Mouse (Mus musculus) MEL (cell line): ENCODE results near the gene Prss41. TPM values are rescaled to one million over a fixed set of nuclear protein-coding genes. Genes with fewer than 3 reads are reported as not detected.

Experiments used
- DNase-seq: peaks from one replicate; pipeline ENCODE4 v3.0.0; 2011; ENCODE audit warnings: low read depth, low spot score
- H3K27ac ChIP-seq: 2 replicates; pipeline ENCODE4 v1.5.1; 2012; ENCODE audit warnings: low read depth, mild to moderate bottlenecking, control low read depth, low read length, moderate library complexity; ENCODE audit not compliant: control insufficient read depth
- H3K27me3 ChIP-seq, 2 experiments: fragments of 150-350 bp in 1 of 2; sonication (generic) in 1 of 2; 2 replicates each; pipeline ENCODE4 v1.6.1; 2012; ENCODE audit warnings: low read length in 2 of 2, mild to moderate bottlenecking in 2 of 2, improper control_type of control experiment in 1 of 2, moderate library complexity in 1 of 2; ENCODE audit not compliant: insufficient read depth in 2 of 2, control insufficient read depth in 1 of 2
- H3K36me3 ChIP-seq, 2 experiments: 2 replicates each; pipeline ENCODE4 v1.6.1; 2012 to 2014; ENCODE audit warnings: low read length in 2 of 2, improper control_type of control experiment in 1 of 2, inconsistent platforms in 1 of 2, mild to moderate bottlenecking in 1 of 2; ENCODE audit not compliant: insufficient read depth in 2 of 2, control insufficient read depth in 1 of 2
- H3K4me1 ChIP-seq, 2 experiments: fragments of 150-350 bp in 1 of 2; sonication (generic) in 1 of 2; 2 replicates each; pipeline ENCODE4 v1.6.1; 2012; ENCODE audit warnings: low read length in 2 of 2, improper control_type of control experiment in 1 of 2, mild to moderate bottlenecking in 1 of 2; ENCODE audit not compliant: insufficient read depth in 2 of 2, control insufficient read depth in 1 of 2
- H3K4me3 ChIP-seq, 2 experiments: fragments of 150-350 bp in 1 of 2; sonication (generic) in 1 of 2; 2 replicates each; pipeline ENCODE4 v1.5.1; 2012; ENCODE audit warnings: low read depth in 2 of 2, low read length in 2 of 2, mild to moderate bottlenecking in 2 of 2, moderate library complexity in 2 of 2, control low read depth in 1 of 2, improper control_type of control experiment in 1 of 2; ENCODE audit not compliant: control insufficient read depth in 1 of 2, insufficient read depth in 1 of 2
- H3K79me2 ChIP-seq: 2 replicates; pipeline ENCODE4 v1.6.1; 2012; ENCODE audit warnings: mild to moderate bottlenecking, low read length, moderate library complexity; ENCODE audit not compliant: control insufficient read depth, poor library complexity, insufficient read depth
- H3K9ac ChIP-seq: 2 replicates; pipeline ENCODE4 v1.6.1; 2012; ENCODE audit warnings: low read depth, mild to moderate bottlenecking, control low read depth, low read length, moderate library complexity; ENCODE audit not compliant: control insufficient read depth, poor library complexity, severe bottlenecking
- H3K9me3 ChIP-seq: fragments of 150-350 bp; sonication (generic); replicated peaks from 2 replicates; pipeline ENCODE4 v1.6.1; 2012; ENCODE audit warnings: mild to moderate bottlenecking, low read length, improper control_type of control experiment, moderate library complexity; ENCODE audit not compliant: insufficient read depth
- BHLHE40 ChIP-seq: IDR thresholded peaks from 2 replicates; pipeline ENCODE4 v1.6.1; 2012; ENCODE audit warnings: low read depth, mild to moderate bottlenecking, inconsistent platforms, low read length, improper control_type of control experiment, borderline replicate concordance
- CHD2 ChIP-seq: IDR thresholded peaks from 2 replicates; pipeline ENCODE4 v1.6.1; 2011; ENCODE audit warnings: low read length, improper control_type of control experiment
- CTCF ChIP-seq, 3 experiments: IDR thresholded peaks in 2 of 3; conservative IDR thresholded peaks in 1 of 3; 2 replicates each; pipeline ENCODE4 v1.5.1; 2011 to 2012; ENCODE audit warnings: low read length in 3 of 3, low read depth in 2 of 3, mild to moderate bottlenecking in 2 of 3, improper control_type of control experiment in 1 of 3, inconsistent platforms in 1 of 3, mixed read lengths in 1 of 3, moderate library complexity in 1 of 3; ENCODE audit not compliant: control insufficient read depth in 1 of 3, insufficient read depth in 1 of 3, poor library complexity in 1 of 3, severe bottlenecking in 1 of 3
- ELF1 ChIP-seq: IDR thresholded peaks from 2 replicates; pipeline ENCODE4 v1.6.1; 2014; ENCODE audit warnings: low read depth, mild to moderate bottlenecking, inconsistent platforms, low read length, improper control_type of control experiment, moderate library complexity
- ETS1 ChIP-seq: IDR thresholded peaks from 2 replicates; pipeline ENCODE4 v1.6.1; 2012; ENCODE audit warnings: low read depth, mild to moderate bottlenecking, inconsistent platforms, low read length, improper control_type of control experiment, moderate library complexity
- GABPA ChIP-seq: IDR thresholded peaks from 2 replicates; pipeline ENCODE4 v1.6.1; 2012; ENCODE audit warnings: low read depth, mild to moderate bottlenecking, inconsistent platforms, low read length, improper control_type of control experiment, moderate library complexity
- GATA1 ChIP-seq: IDR thresholded peaks from 2 replicates; pipeline ENCODE4 v1.6.1; 2011; ENCODE audit warnings: low read depth, low read length, improper control_type of control experiment
- HCFC1 ChIP-seq: IDR thresholded peaks from 2 replicates; pipeline ENCODE4 v1.6.1; 2012; ENCODE audit warnings: low read depth, mild to moderate bottlenecking, inconsistent platforms, low read length, improper control_type of control experiment, moderate library complexity
- JUND ChIP-seq: IDR thresholded peaks from 2 replicates; pipeline ENCODE4 v1.6.1; 2011; ENCODE audit warnings: low read depth, mild to moderate bottlenecking, improper control_type of control experiment, low read length
- KAT2A ChIP-seq: conservative IDR thresholded peaks from 2 replicates; pipeline ENCODE4 v1.6.1; 2012; ENCODE audit warnings: low read depth, low read length, improper control_type of control experiment, inconsistent platforms
- MAFK ChIP-seq: IDR thresholded peaks from 2 replicates; pipeline ENCODE4 v1.6.1; 2011; ENCODE audit warnings: low read depth, mild to moderate bottlenecking, low read length, improper control_type of control experiment, borderline replicate concordance
- MAX ChIP-seq: IDR thresholded peaks from 2 replicates; pipeline ENCODE4 v1.6.1; 2011; ENCODE audit warnings: low read length, improper control_type of control experiment
- MAZ ChIP-seq: IDR thresholded peaks from 2 replicates; pipeline ENCODE4 v1.6.1; 2012; ENCODE audit warnings: low read depth, mild to moderate bottlenecking, inconsistent platforms, low read length, improper control_type of control experiment
- MEF2A ChIP-seq: IDR thresholded peaks from 2 replicates; pipeline ENCODE4 v1.6.1; 2014; ENCODE audit warnings: low read depth, mild to moderate bottlenecking, inconsistent platforms, low read length, improper control_type of control experiment; ENCODE audit not compliant: poor library complexity, insufficient replicate concordance, severe bottlenecking; ENCODE audit errors: extremely low read depth
- MXI1 ChIP-seq: IDR thresholded peaks from 2 replicates; pipeline ENCODE4 v1.6.1; 2011; ENCODE audit warnings: mild to moderate bottlenecking, low read depth, low read length, improper control_type of control experiment
- MYB ChIP-seq: IDR thresholded peaks from 2 replicates; pipeline ENCODE4 v1.6.1; 2011; ENCODE audit warnings: mild to moderate bottlenecking, low read depth, low read length, improper control_type of control experiment
- MYC ChIP-seq: IDR thresholded peaks from 2 replicates; pipeline ENCODE4 v1.6.1; 2011; ENCODE audit warnings: low read depth, mild to moderate bottlenecking, low read length, improper control_type of control experiment, moderate library complexity
- NELFE ChIP-seq: IDR thresholded peaks from 2 replicates; pipeline ENCODE4 v1.6.1; 2011; ENCODE audit warnings: low read depth, low read length, improper control_type of control experiment
- NRF1 ChIP-seq: IDR thresholded peaks from 2 replicates; pipeline ENCODE4 v1.6.1; 2014; ENCODE audit warnings: low read depth, mild to moderate bottlenecking, inconsistent platforms, low read length, improper control_type of control experiment, moderate library complexity; ENCODE audit not compliant: poor library complexity, insufficient read depth, severe bottlenecking
- POLR2A ChIP-seq, 2 experiments: IDR thresholded peaks; 2 replicates each; pipeline ENCODE4 v1.6.1; 2011 to 2012; ENCODE audit warnings: low read length in 2 of 2, mild to moderate bottlenecking in 2 of 2, control low read depth in 1 of 2, improper control_type of control experiment in 1 of 2, low read depth in 1 of 2, moderate library complexity in 1 of 2; ENCODE audit not compliant: control insufficient read depth in 1 of 2, insufficient read depth in 1 of 2, poor library complexity in 1 of 2
- POLR2AphosphoS2 ChIP-seq: IDR thresholded peaks from 2 replicates; pipeline ENCODE4 v1.6.1; 2011; ENCODE audit warnings: low read length, improper control_type of control experiment
- POLR2AphosphoS5 ChIP-seq: IDR thresholded peaks from 2 replicates; pipeline ENCODE4 v1.6.1; 2012; ENCODE audit warnings: low read depth, borderline replicate concordance, mild to moderate bottlenecking, inconsistent platforms, low read length, moderate library complexity, mixed read lengths
- RAD21 ChIP-seq: IDR thresholded peaks from 2 replicates; pipeline ENCODE4 v1.6.1; 2011; ENCODE audit warnings: mild to moderate bottlenecking, low read depth, low read length, improper control_type of control experiment
- RCOR1 ChIP-seq: IDR thresholded peaks from 2 replicates; pipeline ENCODE4 v1.6.1; 2012; ENCODE audit warnings: low read depth, mild to moderate bottlenecking, inconsistent platforms, low read length, improper control_type of control experiment
- SIN3A ChIP-seq: IDR thresholded peaks from 2 replicates; pipeline ENCODE4 v1.6.1; 2012; ENCODE audit warnings: low read length, improper control_type of control experiment, inconsistent platforms
- SMC3 ChIP-seq: IDR thresholded peaks from 2 replicates; pipeline ENCODE4 v1.6.1; 2011; ENCODE audit warnings: low read depth, low read length, improper control_type of control experiment
- TAL1 ChIP-seq: IDR thresholded peaks from 2 replicates; pipeline ENCODE4 v1.6.1; 2012; ENCODE audit warnings: mild to moderate bottlenecking, inconsistent platforms, low read length, moderate library complexity, mixed read lengths
- TBP ChIP-seq: IDR thresholded peaks from 2 replicates; pipeline ENCODE4 v1.8.0; 2011; ENCODE audit warnings: low read depth, low read length, improper control_type of control experiment
- TCF12 ChIP-seq: IDR thresholded peaks from 2 replicates; pipeline ENCODE4 v1.6.1; 2014; ENCODE audit warnings: low read depth, mild to moderate bottlenecking, inconsistent platforms, low read length, improper control_type of control experiment, moderate library complexity
- UBTF ChIP-seq: IDR thresholded peaks from 2 replicates; pipeline ENCODE4 v1.6.1; 2012; ENCODE audit warnings: low read depth, mild to moderate bottlenecking, inconsistent platforms, low read length, improper control_type of control experiment, moderate library complexity, borderline replicate concordance; ENCODE audit not compliant: insufficient read depth
- USF1 ChIP-seq: IDR thresholded peaks from 2 replicates; pipeline ENCODE4 v1.6.1; 2014; ENCODE audit warnings: low read depth, mild to moderate bottlenecking, inconsistent platforms, low read length, improper control_type of control experiment, moderate library complexity
- USF2 ChIP-seq, 2 experiments: IDR thresholded peaks; 2 replicates each; pipeline ENCODE4 v1.6.1; 2011 to 2012; ENCODE audit warnings: improper control_type of control experiment in 2 of 2, low read length in 2 of 2, borderline replicate concordance in 1 of 2, inconsistent platforms in 1 of 2, low read depth in 1 of 2, mild to moderate bottlenecking in 1 of 2; ENCODE audit not compliant: insufficient read depth in 1 of 2
- ZC3H11A ChIP-seq: IDR thresholded peaks from 2 replicates; pipeline ENCODE4 v1.6.1; 2012; ENCODE audit warnings: low read depth, mild to moderate bottlenecking, inconsistent platforms, low read length, improper control_type of control experiment
- ZKSCAN1 ChIP-seq: IDR thresholded peaks from 2 replicates; pipeline ENCODE4 v1.6.1; 2012; ENCODE audit warnings: low read depth, mild to moderate bottlenecking, inconsistent platforms, low read length, improper control_type of control experiment, moderate library complexity
- ZMIZ1 ChIP-seq: IDR thresholded peaks from 2 replicates; pipeline ENCODE4 v1.6.1; 2012; ENCODE audit warnings: low read depth, mild to moderate bottlenecking, inconsistent platforms, low read length, improper control_type of control experiment, moderate library complexity
- ZNF384 ChIP-seq: IDR thresholded peaks from 2 replicates; pipeline ENCODE4 v1.6.1; 2012; ENCODE audit warnings: low read depth, mild to moderate bottlenecking, inconsistent platforms, low read length, improper control_type of control experiment
- polyA plus RNA-seq, 2 experiments: library from polyadenylated mRNA; stranded (reverse) in 1 of 2; unstranded in 1 of 2; fragments of >175 nt in 1 of 2; fragments of >200 nt in 1 of 2; gene quantifications; 2 replicates each; pipeline versions ENCODE4 v1.2.1 to v1.2.4; 2012; ENCODE audit warnings: low replicate concordance in 2 of 2, low read depth in 1 of 2; ENCODE audit not compliant: insufficient read length in 2 of 2, insufficient read depth in 1 of 2, missing spikeins in 1 of 2
- total RNA-seq: library from RNA; depleted of rRNA; stranded (reverse); fragments of 300-350 nt; gene quantifications from 2 replicates; pipeline ENCODE4 v1.2.3, GENCODE M21; 2012; rRNA removed

Gene Prss41
- total RNA-seq: 2.6 and 3.4 TPM in 2 replicates
- polyA plus RNA-seq: 10 to 100 TPM in 1 of 2 experiments, not detected in 1; 12.8 TPM

DNA sequence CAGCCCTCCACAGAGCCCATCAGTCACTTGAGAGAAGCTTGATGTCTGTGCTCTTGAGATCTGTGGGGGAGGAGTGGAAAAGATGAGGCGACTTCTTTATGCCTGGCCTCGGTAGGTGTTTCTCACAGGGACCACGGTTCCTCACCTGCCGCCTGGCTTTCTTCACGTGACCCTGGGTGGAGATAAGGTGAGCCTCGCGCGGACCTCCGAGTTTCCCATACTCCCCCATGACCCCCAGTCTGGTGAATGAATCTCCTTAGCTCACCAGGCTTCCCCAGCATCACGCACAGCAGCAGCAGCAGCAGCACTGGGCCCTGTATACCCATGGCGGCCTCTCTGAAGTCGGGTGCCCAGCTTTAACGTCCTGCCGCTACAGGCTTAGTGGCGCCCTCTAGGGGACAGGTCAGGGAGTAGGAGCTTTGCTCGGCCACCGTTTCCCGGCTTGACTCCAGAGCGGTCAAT is at the start of gene Prss41, which contains the start of gene Prss32:
Gene Prss41 (minus strand): TSS at position 361 of the 462 bp plus-strand sequence.
Gene Prss32 (plus strand): TSS at position 44 of the 462 bp plus-strand sequence.
- DNase-seq: peak; percentile 90
- Histone ChIP-seq H3K36me3 (no peaks in the 10 kb centered on the region), H3K9ac (peak within 1 kb of the TSS; percentile 86), H3K4me3 (peak within 1 kb of the TSS; percentile 83 to 86), H3K27me3 (no peaks in the 10 kb centered on the region), H3K27ac (peak within 1 kb of the TSS; percentile 3), H3K9me3 (no peaks in the 10 kb centered on the region), H3K4me1 (peaks cover 0 to 4% of the 10 kb centered on the region in 2 experiments; a peak in 1 of 4 replicates), H3K79me2 (no peaks in the 10 kb centered on the region; the same call in 1 of the 2 replicates)
- peak; percentile 19 to 53; a peak in 1 of 4 replicates for TF ChIP-seq USF2 (IDR thresholded peaks at IDR 0.05; ENCODE audit: borderline replicate concordance in 1 of 2, insufficient read depth in 1 of 2, low read depth in 1 of 2, low read length in 2 of 2)
- no peak; the same call in 1 of the 2 replicates for TF ChIP-seq SIN3A
- peak; percentile 69 for TF ChIP-seq BHLHE40
- TF ChIP-seq TCF12: no peak
- peak; percentile 69 to 93 for TF ChIP-seq POLR2A (IDR thresholded peaks at IDR 0.05; ENCODE audit: control insufficient read depth in 1 of 2, insufficient read depth in 1 of 2, low read depth in 1 of 2, low read length in 2 of 2, poor library complexity in 1 of 2)
- no peak for TF ChIP-seq ZNF384
- no peak for TF ChIP-seq ZMIZ1
- no peak for TF ChIP-seq MEF2A
- TF ChIP-seq NELFE: peak; percentile 60
- 0 out of 2 replicates have a peak, but pooled peaks have one; percentile 44 for TF ChIP-seq MAZ
- no peak for TF ChIP-seq NRF1
- no peak; the same call in 1 of the 2 replicates for TF ChIP-seq TBP
- TF ChIP-seq MXI1: peak; percentile 83
- TF ChIP-seq JUND: no peak
- TF ChIP-seq MAX: no peak; the same call in none of the 2 replicates
- no peak for TF ChIP-seq ZKSCAN1
- no peak for TF ChIP-seq ZC3H11A
- TF ChIP-seq ETS1: no peak
- TF ChIP-seq GABPA: no peak
- no peak for TF ChIP-seq CHD2
- peak; percentile 26 for TF ChIP-seq RAD21
- TF ChIP-seq USF1: peak; percentile 89
- TF ChIP-seq MYB: no peak
- TF ChIP-seq MAFK: no peak
- TF ChIP-seq HCFC1: peak; percentile 14; the same call in 1 of the 2 replicates
- no peak for TF ChIP-seq POLR2AphosphoS2
- TF ChIP-seq POLR2AphosphoS5: no peak
- no peak for TF ChIP-seq UBTF
- TF ChIP-seq KAT2A: no peak
- peak; percentile 36 for TF ChIP-seq SMC3
- no peak for TF ChIP-seq RCOR1
- TF ChIP-seq CTCF (IDR thresholded peaks at IDR 0.05 in 2 of 3, conservative IDR thresholded peaks at IDR 0.05 in 1 of 3; ENCODE audit: control insufficient read depth in 1 of 3, insufficient read depth in 1 of 3, low read depth in 2 of 3, low read length in 3 of 3, poor library complexity in 1 of 3, severe bottlenecking in 1 of 3): peak; percentile 76 to 85 (median 79)
- no peak for TF ChIP-seq ELF1
- TF ChIP-seq MYC: peak; percentile 73; the same call in 1 of the 2 replicates
- TF ChIP-seq GATA1: peak; percentile 36; the same call in 1 of the 2 replicates
- no peak for TF ChIP-seq TAL1
